Mouse (Mus musculus): Measurements from ENCODE around the gene Smim5. TPM values are rescaled to one million over a fixed set of nuclear protein-coding genes. Genes with fewer than 3 reads are reported as not detected.
"Not testable (repeated sequence)": the region's sequence is repeated elsewhere in the genome, so short reads cannot be mapped to it uniquely, and the experiment has no call there.

Smim5 gene
- polyA plus RNA-seq (2012; rRNA removed): 9.8 and 10.5 TPM in 2 replicates
- 16.0 and 17.5 TPM in 2 replicates for polyA plus RNA-seq (2014; fragmentation: Nextera tagmentation; extraction: Ambion mirVana)

GRCm38 (mm10) chr11:115899486-115900266 is at the start of gene Smim5:
Smim5 (plus strand) TSS chr11:115899966.
- TF ChIP-seq POLR2A (IDR thresholded peaks at IDR 0.05; ENCODE audit: borderline replicate concordance, extremely low read depth, insufficient read depth, insufficient read length): no peak
- Histone ChIP-seq H3K4me1 (ENCODE audit: control insufficient read depth, insufficient read depth, low read length) (peaks cover 12% of the 10 kb centered on the region; the same call in 1 of the 2 replicates), H3K4me2 (replicated peaks; ENCODE audit: low read depth, low read length, severe bottlenecking) (no peak within 1 kb of the TSS), H3K9ac (ENCODE audit: low read depth, low read length, severe bottlenecking) (peak within 1 kb of the TSS; percentile 36), H3K27me3 (ENCODE audit: control insufficient read depth, insufficient read depth, low read length) (no peaks in the 10 kb centered on the region), H3K27ac (replicated peaks; ENCODE audit: low read depth, low read length) (peak within 1 kb of the TSS; percentile 33), H3K9me3 (ENCODE audit: control insufficient read depth, low read length) (no peaks in the 10 kb centered on the region), H3K36me3 (ENCODE audit: control insufficient read depth, insufficient read depth, low read length) (peaks cover 19% of the 10 kb centered on the region), H3K4me3 (replicated peaks; ENCODE audit: low read length) (peak within 1 kb of the TSS; percentile 12; the same call in 1 of the 2 replicates)
- 30% methylated on average over 16 of the region's 16 CpGs for WGBS
- peak; percentile 64 for ATAC-seq (ENCODE audit: low FRiP score, low read depth)
- DNase-seq (ENCODE audit: low spot score): peak; percentile 75

GRCm38 (mm10) chr11:115854674-115855073 is 45.1 kb upstream of the Smim5 start:
- 74% methylated on average over 6 of the region's 6 CpGs for WGBS
- no peak overlapping the region for H3K4me3 ChIP-seq (replicated peaks; ENCODE audit: low read length)
- no peak overlapping the region for H3K27ac ChIP-seq (replicated peaks; ENCODE audit: low read depth, low read length)
- no peaks in the 10 kb centered on the region; the same call in 1 of the 2 replicates for H3K4me1 ChIP-seq (ENCODE audit: control insufficient read depth, insufficient read depth, low read length)
- no peak for ATAC-seq (ENCODE audit: low FRiP score, low read depth)
- no peak overlapping the region for H3K4me2 ChIP-seq (replicated peaks; ENCODE audit: low read depth, low read length, severe bottlenecking)
- H3K27me3 ChIP-seq (ENCODE audit: control insufficient read depth, insufficient read depth, low read length): peaks cover 23% of the 10 kb centered on the region
- no peaks in the 10 kb centered on the region for H3K9me3 ChIP-seq (ENCODE audit: control insufficient read depth, low read length)
- peaks cover 12% of the 10 kb centered on the region; the same call in 1 of the 2 replicates for H3K36me3 ChIP-seq (ENCODE audit: control insufficient read depth, insufficient read depth, low read length)
- H3K9ac ChIP-seq (ENCODE audit: low read depth, low read length, severe bottlenecking): no peak overlapping the region
- no peak for DNase-seq (ENCODE audit: low spot score)
- no peak for TF ChIP-seq POLR2A (IDR thresholded peaks at IDR 0.05; ENCODE audit: borderline replicate concordance, extremely low read depth, insufficient read depth, insufficient read length)

DNA sequence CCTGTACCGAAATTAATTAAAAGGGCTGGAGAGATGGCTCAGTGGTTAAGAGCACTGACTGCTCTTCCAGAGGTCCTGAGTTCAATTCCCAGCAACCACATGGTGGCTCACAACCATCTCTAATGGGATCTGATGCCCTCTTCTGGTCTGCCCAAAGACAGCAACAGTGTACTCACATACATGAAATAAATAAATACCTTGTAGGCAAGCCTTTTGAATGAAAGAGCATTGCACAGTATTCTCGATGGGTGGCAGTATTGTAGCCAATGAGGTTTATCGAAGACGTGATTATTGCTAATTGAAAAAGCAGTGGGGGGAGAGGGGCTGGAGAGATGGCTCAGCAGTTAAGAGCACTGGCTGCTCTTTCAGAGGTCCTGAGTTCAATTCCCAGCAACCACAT is 42.6 kb upstream of the Smim5 start:
- not testable (repeated sequence) for H3K4me1 ChIP-seq (ENCODE audit: control insufficient read depth, insufficient read depth, low read length); H3K27ac ChIP-seq (replicated peaks; ENCODE audit: low read depth, low read length); ATAC-seq (ENCODE audit: low FRiP score, low read depth); H3K36me3 ChIP-seq (ENCODE audit: control insufficient read depth, insufficient read depth, low read length); H3K9me3 ChIP-seq (ENCODE audit: control insufficient read depth, low read length); DNase-seq (ENCODE audit: low spot score); H3K4me3 ChIP-seq (replicated peaks; ENCODE audit: low read length); H3K9ac ChIP-seq (ENCODE audit: low read depth, low read length, severe bottlenecking); H3K4me2 ChIP-seq (replicated peaks; ENCODE audit: low read depth, low read length, severe bottlenecking)
- H3K27me3 ChIP-seq (ENCODE audit: control insufficient read depth, insufficient read depth, low read length): peaks cover 43% of the 10 kb centered on the region
- 95% methylated on average over 4 of the region's 4 CpGs for WGBS

GRCm38 (mm10) chr11:115857936-115858335 is 41.8 kb upstream of the Smim5 start:
- no peak overlapping the region for H3K4me3 ChIP-seq (replicated peaks; ENCODE audit: low read length)
- no peaks in the 10 kb centered on the region; the same call in 1 of the 2 replicates for H3K4me1 ChIP-seq (ENCODE audit: control insufficient read depth, insufficient read depth, low read length)
- no peak overlapping the region for H3K4me2 ChIP-seq (replicated peaks; ENCODE audit: low read depth, low read length, severe bottlenecking)
- no peak for TF ChIP-seq POLR2A (IDR thresholded peaks at IDR 0.05; ENCODE audit: borderline replicate concordance, extremely low read depth, insufficient read depth, insufficient read length)
- ATAC-seq (ENCODE audit: low FRiP score, low read depth) (no peak), DNase-seq (ENCODE audit: low spot score) (no peak)
- no peaks in the 10 kb centered on the region for H3K9me3 ChIP-seq (ENCODE audit: control insufficient read depth, low read length)
- H3K36me3 ChIP-seq (ENCODE audit: control insufficient read depth, insufficient read depth, low read length): 0 out of 2 replicates have a peak, but pooled peaks cover 8% of the 10 kb centered on the region
- H3K27me3 ChIP-seq (ENCODE audit: control insufficient read depth, insufficient read depth, low read length): peaks cover 43% of the 10 kb centered on the region
- no peak overlapping the region for H3K9ac ChIP-seq (ENCODE audit: low read depth, low read length, severe bottlenecking)
- no peak overlapping the region for H3K27ac ChIP-seq (replicated peaks; ENCODE audit: low read depth, low read length)
- WGBS: 67% methylated on average over 13 of the region's 13 CpGs

- Histone ChIP-seq H3K36me3 (ENCODE audit: control insufficient read depth, insufficient read depth, low read length) (0 out of 2 replicates have a peak, but pooled peaks cover 7% of the 10 kb centered on the region), H3K9me3 (ENCODE audit: control insufficient read depth, low read length) (no peaks in the 10 kb centered on the region), H3K4me2 (replicated peaks; ENCODE audit: low read depth, low read length, severe bottlenecking) (peak within 1 kb of the TSS; percentile 60), H3K9ac (ENCODE audit: low read depth, low read length, severe bottlenecking) (peak within 1 kb of the TSS; percentile 36), H3K27ac (replicated peaks; ENCODE audit: low read depth, low read length) (no peak within 1 kb of the TSS), H3K27me3 (ENCODE audit: control insufficient read depth, insufficient read depth, low read length) (peaks cover 43% of the 10 kb centered on the region), H3K4me1 (ENCODE audit: control insufficient read depth, insufficient read depth, low read length) (no peaks in the 10 kb centered on the region; the same call in 1 of the 2 replicates), H3K4me3 (replicated peaks; ENCODE audit: low read length) (peak within 1 kb of the TSS; percentile 40)
- WGBS: 17% methylated on average over 27 of the region's 27 CpGs
- no peak for DNase-seq (ENCODE audit: low spot score)
- ATAC-seq (ENCODE audit: low FRiP score, low read depth): no peak
- TF ChIP-seq POLR2A (IDR thresholded peaks at IDR 0.05; ENCODE audit: borderline replicate concordance, extremely low read depth, insufficient read depth, insufficient read length): no peak
Observed at GRCm38 (mm10) chr11:115858354-115858753, 41.4 kb upstream of the Smim5 start, which contains the start of gene Myo15b. Myo15b (plus strand) TSS chr11:115858406.

Data from limb, embryonic 14.5 days (tissue).